Mouse (Mus musculus) lung, adult 2 months (tissue): ENCODE results near the gene Oard1.

ENCODE experiments used
- CTCF ChIP-seq: fragments of 200-500 bp; IDR thresholded peaks from 2 replicates; pipeline ENCODE4 v1.5.1; 2011; ENCODE audit warnings: mild to moderate bottlenecking, low read length, control low read depth; ENCODE audit not compliant: insufficient read depth
- POLR2A ChIP-seq: fragments of 200-500 bp; IDR thresholded peaks from 2 replicates; pipeline ENCODE4 v1.6.1; 2011; ENCODE audit warnings: low read depth, mild to moderate bottlenecking, control low read depth, low read length, borderline replicate concordance; ENCODE audit errors: extremely low read depth

- TF ChIP-seq CTCF (no peak), POLR2A (no peak)
Observed at GRCm38 (mm10) chr17:48455955-48456354, 46.1 kb downstream of the Oard1 start.
